Mouse (Mus musculus) lung, embryonic 14.5 days (tissue): ENCODE data around the gene Itgb6. TPM values are rescaled to one million over a fixed set of nuclear protein-coding genes. Genes with fewer than 3 reads are reported as not detected.

Experiments used
- ATAC-seq: fragments of 200-750 bp; cut with Nextera tagmentation; 2 replicates; pipeline ENCODE4 v1.8.0; 2017; ENCODE audit warnings: mild to moderate bottlenecking, moderate TSS enrichment, moderate library complexity; ENCODE audit not compliant: insufficient read depth
- DNase-seq: peaks from one replicate; pipeline ENCODE4 v3.0.0-alpha.2; 2015
- H3K27ac ChIP-seq: fragments of 300-500 bp; sonication (generic); 2 replicates; pipeline ENCODE4 v1.5.1; 2014; ENCODE audit warnings: low read depth, mild to moderate bottlenecking, moderate library complexity
- H3K27me3 ChIP-seq: fragments of 300-500 bp; sonication (generic); 2 replicates; pipeline ENCODE4 v1.6.1; 2014; ENCODE audit warnings: low read length, control low read depth; ENCODE audit not compliant: insufficient read depth
- H3K36me3 ChIP-seq: fragments of 300-500 bp; sonication (generic); 2 replicates; pipeline ENCODE4 v1.6.1; 2014; ENCODE audit warnings: control low read depth; ENCODE audit not compliant: insufficient read depth
- H3K4me1 ChIP-seq: fragments of 300-500 bp; sonication (generic); 2 replicates; pipeline ENCODE4 v1.6.1; 2014; ENCODE audit warnings: antibody characterized with exemption, control low read depth; ENCODE audit not compliant: insufficient read depth
- H3K4me2 ChIP-seq: fragments of 300-500 bp; sonication (generic); 2 replicates; pipeline ENCODE4 v1.6.1; 2014; ENCODE audit warnings: mild to moderate bottlenecking
- H3K4me3 ChIP-seq: fragments of 300-500 bp; sonication (generic); 2 replicates; pipeline ENCODE4 v1.5.1; 2014; ENCODE audit warnings: low read depth, low read length
- H3K9ac ChIP-seq: fragments of 300-500 bp; sonication (generic); 2 replicates; pipeline ENCODE4 v1.6.1; 2014
- H3K9me3 ChIP-seq: fragments of 300-500 bp; sonication (generic); 2 replicates; pipeline ENCODE4 v1.6.1; 2016; ENCODE audit warnings: low read depth, low read length, control low read depth
- CTCF ChIP-seq: IDR thresholded peaks from 2 replicates; pipeline ENCODE4 v1.5.1; 2016; ENCODE audit warnings: antibody characterized with exemption, low read depth
- WGBS: fragments of 180-500 bp; shearing (Covaris S2); extraction: QIAGEN DNeasy Blood & Tissue Kit; methylation state at CpG from one replicate; pipeline ENCODE4 v1.1.7; 2014; 5-methylcytosine and 5-hydroxymethylcytosine counted together
- polyA plus RNA-seq: library from polyadenylated mRNA; unstranded; fragments of >200 nt; fragmentation: Nextera tagmentation; extraction: Ambion mirVana; gene quantifications from 2 replicates; pipeline ENCODE4 v1.2.1, GENCODE M21; 2014

Gene Itgb6
- polyA plus RNA-seq, 1 experiment from 2014 or later = 5.5 TPM

DNA sequence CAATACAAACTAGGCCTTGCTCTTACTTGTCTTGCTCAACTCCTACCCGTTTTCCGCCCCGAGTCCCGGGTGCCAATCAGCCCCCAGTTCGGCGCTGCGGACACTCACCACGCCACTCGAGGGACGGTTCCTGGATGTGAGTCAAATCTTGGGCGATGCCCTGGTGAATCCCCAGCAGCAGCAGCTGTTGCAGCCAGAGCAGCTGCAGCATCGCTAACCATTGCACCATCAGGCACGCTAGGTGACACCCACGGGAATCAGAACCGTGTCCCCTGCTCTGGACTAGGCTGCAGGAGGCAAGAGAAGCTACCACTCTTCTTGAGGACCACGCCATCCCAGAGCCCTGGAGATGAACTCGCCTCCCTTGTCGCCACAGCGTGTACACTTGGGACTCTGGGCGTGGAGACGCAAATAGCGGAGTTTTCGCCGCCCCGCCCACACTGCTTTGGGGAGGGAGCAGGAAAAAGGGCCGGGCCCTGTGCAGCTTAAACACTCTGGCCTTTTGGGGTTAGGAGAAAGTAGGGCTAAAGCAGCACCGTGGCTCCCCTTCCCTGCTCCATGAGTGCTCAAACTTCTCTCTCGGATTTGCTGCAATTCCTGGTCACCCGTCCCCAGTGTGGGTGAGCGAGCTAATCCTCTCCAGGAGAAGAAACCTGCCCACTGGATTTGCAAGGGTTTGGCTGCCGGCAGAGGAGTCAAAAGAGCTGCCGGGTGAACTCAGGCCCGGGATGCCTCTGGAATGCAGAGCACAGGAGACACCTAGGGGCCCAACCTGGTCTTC is 169.4 kb downstream of the Itgb6 start, which contains the start of gene Pla2r1:
Gene Pla2r1, minus strand, starts transcription at position 407 of the 781 bp plus-strand sequence.
- DNase-seq = peak; percentile 86
- no peaks in the 10 kb centered on the region for H3K27me3 ChIP-seq
- H3K36me3 ChIP-seq = no peaks in the 10 kb centered on the region
- H3K27ac ChIP-seq = no peak within 1 kb of the TSS
- peak; percentile 20; the same call in 1 of the 2 replicates for TF ChIP-seq CTCF
- peak within 1 kb of the TSS; percentile 95 for H3K4me2 ChIP-seq
- H3K9ac ChIP-seq = peak within 1 kb of the TSS; percentile 61
- H3K4me1 ChIP-seq = peaks cover 8% of the 10 kb centered on the region; the same call in 1 of the 2 replicates
- WGBS = 3% methylated on average over 33 of the region's 33 CpGs
- ATAC-seq = peak; percentile 89
- peak within 1 kb of the TSS; percentile 42 for H3K4me3 ChIP-seq
- no peaks in the 10 kb centered on the region for H3K9me3 ChIP-seq

- no peaks in the 10 kb centered on the region for H3K27me3 ChIP-seq
- H3K9me3 ChIP-seq = no peaks in the 10 kb centered on the region
- H3K36me3 ChIP-seq = no peaks in the 10 kb centered on the region
- peak; percentile 26; the same call in 1 of the 2 replicates for ATAC-seq
- peak overlapping the region; percentile 42 for H3K4me3 ChIP-seq
- no peak for TF ChIP-seq CTCF
- H3K4me2 ChIP-seq = peak overlapping the region; percentile 95
- peaks cover 8% of the 10 kb centered on the region; the same call in 1 of the 2 replicates for H3K4me1 ChIP-seq
- WGBS = 31% methylated on average over 21 of the region's 21 CpGs
- peak; percentile 27 for DNase-seq
- H3K27ac ChIP-seq = no peak overlapping the region
- H3K9ac ChIP-seq = peak overlapping the region; percentile 61
These were observed 170.1 kb downstream of the Itgb6 start for GRCm38 (mm10) chr2:60552177-60552901.

DNA sequence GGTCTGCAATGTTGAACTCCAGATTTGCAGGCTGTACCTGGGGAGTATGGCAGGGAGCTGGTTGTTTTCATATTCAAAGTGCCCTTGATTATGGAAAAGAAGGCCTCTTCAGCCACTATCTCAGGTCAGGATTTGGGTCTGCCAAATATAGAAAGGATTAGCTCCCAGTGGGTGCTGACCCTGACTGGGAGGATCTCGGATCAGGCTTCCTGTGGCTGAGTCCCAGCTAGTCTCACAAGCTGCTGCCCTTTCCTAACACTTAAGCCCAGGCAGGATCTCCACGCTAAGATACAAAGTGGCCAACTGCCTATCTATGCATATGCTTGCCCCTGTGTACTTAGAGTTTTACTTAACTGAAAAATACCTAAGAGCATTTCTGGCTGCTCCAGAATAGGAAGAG is 170.8 kb downstream of the Itgb6 start:
- Histone ChIP-seq H3K9ac (no peak overlapping the region), H3K27me3 (no peaks in the 10 kb centered on the region), H3K4me1 (peaks cover 8% of the 10 kb centered on the region; the same call in 1 of the 2 replicates), H3K27ac (no peak overlapping the region), H3K36me3 (no peaks in the 10 kb centered on the region), H3K4me3 (no peak overlapping the region), H3K9me3 (no peaks in the 10 kb centered on the region), H3K4me2 (no peak overlapping the region; the same call in 1 of the 2 replicates)
- no peak for TF ChIP-seq CTCF
- WGBS = 43% methylated on average over 2 of the region's 2 CpGs
- DNase-seq = no peak
- ATAC-seq = no peak

DNA sequence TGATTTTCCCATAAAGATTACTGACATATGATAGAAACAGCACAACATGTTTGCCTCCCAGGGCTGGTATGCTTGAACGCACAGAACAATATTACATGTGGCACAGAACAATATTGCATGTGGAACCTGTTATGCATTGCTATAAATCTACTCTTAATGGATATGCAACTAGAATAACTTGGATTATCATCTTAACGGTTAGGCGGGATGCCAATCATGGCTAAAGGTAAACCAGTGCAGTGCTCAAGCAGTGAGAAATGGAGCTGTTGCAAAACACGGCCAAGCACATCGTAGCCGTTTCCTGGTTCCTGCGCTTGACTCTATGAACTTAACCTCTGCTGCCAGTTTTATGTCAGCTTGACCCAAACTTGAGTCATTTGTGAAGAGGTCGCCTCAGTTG is 171.9 kb downstream of the Itgb6 start:
- no peak overlapping the region for H3K27ac ChIP-seq
- no peaks in the 10 kb centered on the region for H3K9me3 ChIP-seq
- no peak overlapping the region for H3K9ac ChIP-seq
- no peak overlapping the region for H3K4me2 ChIP-seq
- peaks cover 8% of the 10 kb centered on the region; the same call in 1 of the 2 replicates for H3K4me1 ChIP-seq
- no peaks in the 10 kb centered on the region for H3K36me3 ChIP-seq
- H3K4me3 ChIP-seq = no peak overlapping the region
- DNase-seq (no peak), ATAC-seq (no peak)
- no peak for TF ChIP-seq CTCF
- WGBS = 89% methylated on average over 8 of the region's 8 CpGs
- no peaks in the 10 kb centered on the region for H3K27me3 ChIP-seq

- H3K9ac ChIP-seq = no peak overlapping the region
- H3K4me2 ChIP-seq = no peak overlapping the region
- ATAC-seq (no peak), DNase-seq (no peak)
- no peak for TF ChIP-seq CTCF
- H3K4me3 ChIP-seq = no peak overlapping the region
- no peaks in the 10 kb centered on the region for H3K36me3 ChIP-seq
- WGBS = 93% methylated on average over 2 of the region's 2 CpGs
- H3K4me1 ChIP-seq = peaks cover 8% of the 10 kb centered on the region; the same call in 1 of the 2 replicates
- no peaks in the 10 kb centered on the region for H3K27me3 ChIP-seq
- H3K9me3 ChIP-seq = no peaks in the 10 kb centered on the region
- H3K27ac ChIP-seq = no peak overlapping the region
These were observed 172.6 kb downstream of the Itgb6 start for GRCm38 (mm10) chr2:60549851-60550250.

Other genes starting within 250 kb of the Itgb6 start
- 3.8 and 4.6 TPM in 2 replicates for gene Pla2r1, start 169.3 kb downstream of the Itgb6 start, polyA plus RNA-seq
- 127 and 136 TPM in 2 replicates for gene Rbms1, start 240.5 kb upstream of the Itgb6 start, polyA plus RNA-seq